Mouse (Mus musculus): ENCODE measurements around the gene Fam205c.
A peak's percentile ranks its signal among the peaks of the same experiment; 100 is the strongest.
"Not testable (repeated sequence)": the region's sequence is repeated elsewhere in the genome, so short reads cannot be mapped to it uniquely, and the experiment has no call there.

Fam205c gene

GRCm38 (mm10) chr4:42877657-42878056 is 3.6 kb upstream of the Fam205c start:
- no peak for DNase-seq (ENCODE audit: low read depth)

GRCm38 (mm10) chr4:42876586-42877291 is 2.7 kb upstream of the Fam205c start:
- peak; percentile 73 for DNase-seq (ENCODE audit: low read depth)

GRCm38 (mm10) chr4:42872746-42873435 is 1.1 kb downstream of the Fam205c start:
- no peak for DNase-seq (ENCODE audit: low read depth)

DNA sequence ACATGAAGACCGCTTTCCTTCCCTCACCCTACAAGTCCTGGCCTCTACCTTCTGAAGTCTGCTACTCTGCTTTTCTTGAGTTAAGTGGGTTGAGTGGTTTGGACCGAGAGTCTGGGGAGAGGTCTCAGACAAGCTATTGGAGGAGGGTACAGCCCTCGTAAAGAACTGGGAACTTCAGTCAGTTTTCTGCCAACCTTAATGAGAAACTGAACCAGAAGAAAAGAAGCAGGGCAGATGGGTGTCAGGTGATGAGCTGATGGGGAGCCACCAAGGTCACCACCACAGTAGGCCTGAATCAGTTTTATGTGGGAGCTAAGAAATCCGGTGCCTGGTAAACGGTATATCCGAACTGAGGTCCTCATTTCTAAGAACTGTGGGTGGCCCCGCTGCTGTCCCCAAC is 1.9 kb downstream of the Fam205c start:
- DNase-seq (ENCODE audit: low read depth): no peak

- DNase-seq (ENCODE audit: low read depth): no peak
Measured at GRCm38 (mm10) chr4:42870748-42871147, 3.3 kb downstream of the Fam205c start.

GRCm38 (mm10) chr4:42868193-42868592 is 5.8 kb downstream of the Fam205c start:
- no peak for DNase-seq (ENCODE audit: low read depth)

GRCm38 (mm10) chr4:42867390-42867789 is 6.6 kb downstream of the Fam205c start:
- DNase-seq (ENCODE audit: low read depth): no peak

DNA sequence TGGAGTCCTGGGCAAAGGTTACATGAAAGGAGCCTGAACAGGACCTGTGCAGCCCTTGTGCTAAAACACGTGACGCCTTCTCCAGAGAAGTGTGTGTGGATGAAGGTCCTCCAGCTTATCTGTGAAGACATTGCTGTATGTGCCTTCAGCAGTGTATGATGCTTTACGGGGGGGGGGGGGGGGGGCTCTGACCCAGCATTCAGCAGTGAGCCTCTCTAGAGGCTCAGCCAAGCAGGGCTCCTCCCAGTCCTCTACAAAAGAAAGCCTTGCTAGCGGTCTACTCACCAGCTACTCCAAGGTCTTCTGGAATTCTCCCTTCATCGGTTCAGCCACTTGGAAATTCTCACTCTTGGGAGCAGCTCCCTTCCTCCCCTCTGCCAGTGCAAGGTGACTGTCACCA is 10.5 kb downstream of the Fam205c start:
- DNase-seq (ENCODE audit: low read depth): not testable (repeated sequence)

GRCm38 (mm10) chr4:42860483-42860882 is 13.6 kb downstream of the Fam205c start:
- DNase-seq (ENCODE audit: low read depth): not testable (repeated sequence)

DNA sequence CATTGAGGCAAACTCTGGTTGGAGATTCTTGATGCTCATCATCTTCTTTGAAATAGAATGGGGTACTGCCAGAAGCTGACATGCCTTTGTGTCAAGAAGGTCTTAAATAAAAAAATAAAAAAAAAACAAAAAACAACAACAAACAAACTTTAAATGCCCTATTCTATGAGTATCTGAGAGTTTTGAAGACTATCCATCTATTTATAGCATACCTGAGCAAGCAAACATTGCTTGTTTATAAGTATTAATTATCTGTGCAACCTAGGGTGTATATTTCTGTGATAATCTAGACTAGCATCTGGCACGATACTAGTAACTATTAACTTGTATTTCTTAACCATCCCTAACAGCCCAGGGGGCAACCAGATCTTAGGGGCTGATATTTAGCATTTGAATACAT is 17.4 kb downstream of the Fam205c start, which contains the start of gene Gm12394:
Gene Gm12394, minus strand, starts transcription at position 101 of the 400 bp plus-strand sequence.
- not testable (repeated sequence) for DNase-seq (ENCODE audit: low read depth)

DNA sequence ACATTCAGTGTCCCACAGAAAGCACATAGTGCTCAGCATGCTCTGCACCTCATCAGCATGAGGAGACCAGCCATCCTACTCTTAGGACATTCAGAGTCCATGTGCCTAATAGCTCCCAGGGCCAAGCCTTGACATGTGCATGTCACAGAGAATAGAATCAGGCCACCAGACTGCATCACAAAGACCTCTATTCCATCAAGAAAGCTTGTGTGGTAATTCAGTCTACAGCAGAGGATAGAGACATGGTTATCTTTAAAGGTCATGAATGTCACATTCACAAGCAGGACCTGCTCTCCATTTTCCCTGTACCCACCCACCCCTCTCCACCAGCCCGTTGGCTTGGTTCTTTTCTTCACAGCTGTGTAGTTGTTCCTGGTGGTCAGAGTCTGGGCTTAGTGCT is 20.2 kb downstream of the Fam205c start, which contains the start of gene Fam205a1:
Gene Fam205a1, minus strand, starts transcription at position 101 of the 400 bp plus-strand sequence.
- DNase-seq (ENCODE audit: low read depth): not testable (repeated sequence)
